Mouse (Mus musculus): ENCODE results near the gene Grm7. TPM values are rescaled to one million over a fixed set of nuclear protein-coding genes. Genes with fewer than 3 reads are reported as not detected.

The Grm7 gene
- polyA plus RNA-seq (2014; fragmentation: Illumina TruSeq; extraction: RNeasy Lipid Tissue Mini Kit (QIAGEN cat#74804); ENCODE audit: low replicate concordance) = 0.15 TPM

DNA sequence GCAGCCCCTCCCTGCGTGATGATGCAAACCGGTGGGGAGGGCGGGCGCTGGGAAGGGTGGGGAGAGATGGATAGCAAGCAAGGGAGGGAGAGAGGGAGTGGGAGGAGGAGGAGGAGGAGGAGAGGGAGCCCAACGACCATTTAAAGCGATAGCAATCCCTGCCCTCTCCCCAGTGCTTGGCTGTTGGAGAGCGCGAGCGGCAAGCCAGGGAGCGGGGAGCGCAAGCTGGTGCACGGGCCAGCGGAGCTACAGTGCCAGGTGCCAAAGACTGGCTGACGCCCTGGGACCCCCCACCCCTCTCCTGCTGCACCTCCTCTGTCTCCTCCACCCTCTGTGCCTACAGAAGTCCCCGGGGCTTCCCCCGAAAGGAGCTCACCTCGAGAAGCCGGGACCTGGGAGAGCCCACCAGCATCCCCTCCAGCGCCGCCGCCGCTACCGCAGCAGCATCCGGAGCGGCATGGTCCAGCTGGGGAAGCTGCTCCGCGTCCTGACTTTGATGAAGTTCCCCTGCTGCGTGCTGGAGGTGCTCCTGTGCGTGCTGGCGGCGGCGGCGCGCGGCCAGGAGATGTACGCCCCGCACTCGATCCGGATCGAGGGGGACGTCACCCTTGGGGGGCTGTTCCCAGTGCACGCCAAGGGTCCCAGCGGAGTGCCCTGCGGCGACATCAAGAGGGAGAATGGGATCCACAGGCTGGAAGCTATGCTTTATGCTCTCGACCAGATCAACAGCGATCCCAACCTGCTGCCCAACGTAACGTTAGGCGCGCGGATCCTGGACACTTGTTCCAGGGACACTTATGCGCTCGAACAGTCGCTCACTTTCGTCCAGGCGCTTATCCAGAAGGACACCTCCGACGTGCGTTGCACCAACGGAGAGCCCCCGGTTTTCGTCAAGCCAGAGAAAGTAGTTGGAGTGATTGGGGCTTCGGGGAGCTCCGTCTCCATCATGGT is at the start of gene Grm7:
Gene Grm7 (plus strand): TSS at position 171 of the 951 bp plus-strand sequence.

